18 mouse cellular contexts compared by ENCODE assay signal in genomic region chr17:82731561-82731960, GRCm38 (mm10).
A peak's percentile ranks its signal among the peaks of the same experiment; 100 is the strongest.
DNase-seq lines count a peak whose midpoint lies in the region; ATAC-seq lines count a peak whose summit lies in the region.
"Had no signal": no experiment of that assay in that cellular context is flagged by ENCODE, and none has a peak within 500 bp of the region (broad histone marks: within the 10 kb centered on the region; RNA-seq: fewer than 3 reads in every experiment).

No protein-coding gene starts in this region.

- no peaks in the 10 kb centered on the region for H3K36me3 ChIP-seq in hindbrain, embryonic 15.5 days
- H3K36me3 ChIP-seq in hindbrain, embryonic 13.5 days, result no peaks in the 10 kb centered on the region
- H3K36me3 ChIP-seq: limb, embryonic 10.5 days; liver, embryonic 13.5 days; neural tube, embryonic 13.5 days had no signal

- no peaks in the 10 kb centered on the region for H3K9me3 ChIP-seq in hindbrain, embryonic 15.5 days
- H3K9me3 ChIP-seq in hindbrain, embryonic 13.5 days, result no peaks in the 10 kb centered on the region
- H3K9me3 ChIP-seq: limb, embryonic 10.5 days; liver, embryonic 13.5 days; neural tube, embryonic 13.5 days had no signal

- WGBS in hindbrain, embryonic 15.5 days, result 72% methylated on average over 4 of the region's 4 CpGs
- WGBS in hindbrain, embryonic 13.5 days, result 84% methylated on average over 4 of the region's 4 CpGs

- H3K27ac ChIP-seq in hindbrain, embryonic 15.5 days (replicated peaks), result 0 out of 2 replicates have a peak overlapping the region, but pooled peaks have one; percentile 3
- H3K27ac ChIP-seq in hindbrain, embryonic 13.5 days, result no peak overlapping the region
- H3K27ac ChIP-seq: layer of hippocampus, adult 2 months; limb, embryonic 10.5 days; liver, embryonic 13.5 days; neural tube, embryonic 13.5 days; stomach, postnatal 0 days had no signal

- ATAC-seq in hindbrain, embryonic 15.5 days (ENCODE audit: low FRiP score, low read depth), result peak; percentile 56; the same call in 1 of the 2 replicates
- no peak for ATAC-seq in hindbrain, embryonic 13.5 days (ENCODE audit: low FRiP score)

- intact Hi-C loops in gastrocnemius, postnatal 14 days (cut with DNase I; ENCODE audit: low total_unique reads), result no loop called here

- H3K4me1 ChIP-seq in hindbrain, embryonic 15.5 days (replicated peaks), result no peaks in the 10 kb centered on the region
- H3K4me1 ChIP-seq in hindbrain, embryonic 13.5 days (replicated peaks), result no peaks in the 10 kb centered on the region
- H3K4me1 ChIP-seq: limb, embryonic 10.5 days; liver, embryonic 13.5 days; megakaryocyte, embryonic 14.5 days; neural tube, embryonic 13.5 days had no signal

- DNase-seq in right cerebral cortex, postnatal 25 days, result peak; percentile 3
- DNase-seq in right cerebral cortex, postnatal 36 days (ENCODE audit: low spot score in 2 of 2), result no peak
- DNase-seq in cerebellum, postnatal 14 days, result peak; percentile 71 to 78
- DNase-seq in retina, postnatal 1 day, result peak; percentile 17
- DNase-seq in gastrocnemius, postnatal 14 days, result no peak
- no peak for DNase-seq in kidney, adult 18-20 months
- DNase-seq: adrenal gland, adult 2 months; embryo, embryonic 11 days; kidney, adult 9 months; liver, embryonic 13.5 days; thymus, postnatal 14 days had no signal

- H3K9ac ChIP-seq in hindbrain, embryonic 15.5 days, result no peak overlapping the region
- no peak overlapping the region for H3K9ac ChIP-seq in hindbrain, embryonic 13.5 days
- H3K9ac ChIP-seq: liver, embryonic 13.5 days; neural tube, embryonic 13.5 days had no signal

- H3K4me2 ChIP-seq in hindbrain, embryonic 15.5 days, result no peak overlapping the region
- H3K4me2 ChIP-seq in hindbrain, embryonic 13.5 days, result no peak overlapping the region
- H3K4me2 ChIP-seq: liver, embryonic 13.5 days; neural tube, embryonic 13.5 days had no signal

- H3K27me3 ChIP-seq in hindbrain, embryonic 15.5 days, result no peaks in the 10 kb centered on the region
- H3K27me3 ChIP-seq in hindbrain, embryonic 13.5 days, result no peaks in the 10 kb centered on the region
- H3K27me3 ChIP-seq: liver, embryonic 13.5 days; megakaryocyte, embryonic 14.5 days; neural tube, embryonic 13.5 days had no signal

- H3K4me3 ChIP-seq in hindbrain, embryonic 15.5 days, result no peak overlapping the region
- no peak overlapping the region for H3K4me3 ChIP-seq in hindbrain, embryonic 13.5 days
- H3K4me3 ChIP-seq: layer of hippocampus, adult 2 months; limb, embryonic 10.5 days; liver, embryonic 13.5 days; megakaryocyte, embryonic 14.5 days; neural tube, embryonic 13.5 days had no signal

Comparison
In these comparisons a context has a peak if more than half of its experiments do, and no peak if none do; other contexts are left out.
1. DNase-seq: peak in right cerebral cortex, postnatal 25 days (single experiment), cerebellum, postnatal 14 days (2 of 2) and retina, postnatal 1 day (single experiment); none in right cerebral cortex, postnatal 36 days (0 of 2), gastrocnemius, postnatal 14 days (single experiment) and kidney, adult 18-20 months (single experiment).